Mouse (Mus musculus): Measurements from ENCODE around the gene Dynlt1c.
"Not testable (repeated sequence)": the region's sequence is repeated elsewhere in the genome, so short reads cannot be mapped to it uniquely, and the experiment has no call there.

Gene Dynlt1c

DNA sequence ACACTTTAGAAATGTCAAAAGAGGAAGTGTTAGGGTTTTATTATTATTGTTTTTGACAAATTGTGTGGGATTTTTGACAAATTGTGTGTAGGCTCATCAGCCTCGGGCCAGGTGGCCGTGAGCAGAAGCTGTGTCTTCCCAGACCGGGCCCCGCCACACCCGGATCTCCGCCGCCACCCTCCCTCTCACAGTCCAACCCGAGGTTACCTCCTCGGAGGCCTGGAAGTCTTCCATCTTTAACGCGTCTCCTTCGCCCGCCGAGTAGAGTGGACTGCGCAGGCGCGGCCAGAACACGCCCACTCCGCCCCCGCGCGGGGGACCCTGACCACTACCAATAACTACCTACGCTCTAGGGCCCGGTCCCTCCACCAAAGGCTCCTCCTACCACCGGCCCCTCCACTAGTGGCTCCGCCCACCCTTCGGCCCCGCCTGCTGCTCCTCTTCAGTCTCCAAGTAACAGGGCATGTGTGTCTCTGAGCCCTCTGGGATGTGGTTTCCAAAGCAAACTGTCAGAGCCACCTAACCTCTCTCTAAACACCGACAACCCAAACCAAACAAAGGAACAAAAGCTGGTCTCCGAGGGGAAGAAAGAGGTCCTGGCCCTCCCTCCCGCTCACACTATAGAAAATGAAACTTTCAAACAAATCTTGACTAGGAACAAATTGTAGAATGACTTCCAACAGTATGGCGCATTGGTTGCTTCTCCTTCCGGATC, 54.3 kb downstream of the Dynlt1c start, which contains the start of gene Dynlt1f:
Gene Dynlt1f (minus strand): TSS at position 334 of the 715 bp plus-strand sequence.
- DNase-seq, result peak; percentile 87

DNA sequence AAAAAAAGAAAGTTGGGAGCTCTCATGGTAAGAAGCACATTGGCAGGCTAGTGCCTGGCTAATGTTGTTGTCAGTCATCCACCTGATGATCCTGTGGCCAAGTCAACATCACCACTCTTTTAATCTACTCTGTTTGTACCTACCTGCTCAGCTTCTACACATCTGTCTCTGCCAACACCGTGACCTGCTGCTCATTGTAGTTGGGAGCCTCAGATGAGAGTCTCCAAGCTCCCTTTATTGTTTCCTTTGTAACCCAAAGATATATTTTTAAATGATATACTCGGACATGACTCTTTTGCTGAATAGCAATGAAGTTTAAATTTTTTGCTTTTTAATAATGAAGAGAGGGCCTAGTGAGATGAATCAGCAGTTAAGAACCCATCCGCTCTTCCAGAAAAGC, 55.0 kb downstream of the Dynlt1c start:
- DNase-seq, result not testable (repeated sequence)

DNA sequence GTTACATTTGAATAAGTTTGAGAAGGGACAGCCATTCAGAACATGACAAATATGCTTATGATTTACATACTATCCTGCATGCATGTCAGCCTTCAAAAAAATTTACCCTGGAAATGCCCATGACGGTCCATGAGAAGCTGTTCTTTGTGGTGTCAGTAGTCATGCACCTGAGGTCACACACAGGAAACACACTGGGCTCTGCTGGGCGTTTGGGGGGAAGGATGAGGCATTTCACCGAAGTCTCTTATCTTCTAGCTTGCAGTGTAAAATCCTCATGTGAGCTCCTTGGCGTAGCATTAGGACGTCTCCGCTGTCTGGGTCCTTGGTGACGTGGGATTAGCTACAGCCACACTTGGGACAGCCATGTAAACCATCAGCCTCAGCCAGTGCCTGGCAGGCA, 57.3 kb downstream of the Dynlt1c start, which contains the start of gene Sytl3:
Gene Sytl3 (plus strand): TSS at position 293 of the 400 bp plus-strand sequence.
- DNase-seq, result not testable (repeated sequence)

Measured in lung, postnatal 36 days (tissue).